Mouse (Mus musculus) MEL (cell line): ENCODE results near the gene Ptpru. TPM values are rescaled to one million over a fixed set of nuclear protein-coding genes. Genes with fewer than 3 reads are reported as not detected.

Experiments used
- DNase-seq: peaks from one replicate; pipeline ENCODE4 v3.0.0; 2011; ENCODE audit warnings: low read depth, low spot score
- H3K27ac ChIP-seq: 2 replicates; pipeline ENCODE4 v1.5.1; 2012; ENCODE audit warnings: low read depth, mild to moderate bottlenecking, control low read depth, low read length, moderate library complexity; ENCODE audit not compliant: control insufficient read depth
- H3K27me3 ChIP-seq, 2 experiments: fragments of 150-350 bp in 1 of 2; sonication (generic) in 1 of 2; 2 replicates each; pipeline ENCODE4 v1.6.1; 2012; ENCODE audit warnings: low read length in 2 of 2, mild to moderate bottlenecking in 2 of 2, improper control_type of control experiment in 1 of 2, moderate library complexity in 1 of 2; ENCODE audit not compliant: insufficient read depth in 2 of 2, control insufficient read depth in 1 of 2
- H3K36me3 ChIP-seq, 2 experiments: 2 replicates each; pipeline ENCODE4 v1.6.1; 2012 to 2014; ENCODE audit warnings: low read length in 2 of 2, improper control_type of control experiment in 1 of 2, inconsistent platforms in 1 of 2, mild to moderate bottlenecking in 1 of 2; ENCODE audit not compliant: insufficient read depth in 2 of 2, control insufficient read depth in 1 of 2
- H3K4me1 ChIP-seq, 2 experiments: fragments of 150-350 bp in 1 of 2; sonication (generic) in 1 of 2; 2 replicates each; pipeline ENCODE4 v1.6.1; 2012; ENCODE audit warnings: low read length in 2 of 2, improper control_type of control experiment in 1 of 2, mild to moderate bottlenecking in 1 of 2; ENCODE audit not compliant: insufficient read depth in 2 of 2, control insufficient read depth in 1 of 2
- H3K4me3 ChIP-seq, 2 experiments: fragments of 150-350 bp in 1 of 2; sonication (generic) in 1 of 2; 2 replicates each; pipeline ENCODE4 v1.5.1; 2012; ENCODE audit warnings: low read depth in 2 of 2, low read length in 2 of 2, mild to moderate bottlenecking in 2 of 2, moderate library complexity in 2 of 2, control low read depth in 1 of 2, improper control_type of control experiment in 1 of 2; ENCODE audit not compliant: control insufficient read depth in 1 of 2, insufficient read depth in 1 of 2
- H3K79me2 ChIP-seq: 2 replicates; pipeline ENCODE4 v1.6.1; 2012; ENCODE audit warnings: mild to moderate bottlenecking, low read length, moderate library complexity; ENCODE audit not compliant: control insufficient read depth, poor library complexity, insufficient read depth
- H3K9ac ChIP-seq: 2 replicates; pipeline ENCODE4 v1.6.1; 2012; ENCODE audit warnings: low read depth, mild to moderate bottlenecking, control low read depth, low read length, moderate library complexity; ENCODE audit not compliant: control insufficient read depth, poor library complexity, severe bottlenecking
- H3K9me3 ChIP-seq: fragments of 150-350 bp; sonication (generic); replicated peaks from 2 replicates; pipeline ENCODE4 v1.6.1; 2012; ENCODE audit warnings: mild to moderate bottlenecking, low read length, improper control_type of control experiment, moderate library complexity; ENCODE audit not compliant: insufficient read depth
- CHD2 ChIP-seq: IDR thresholded peaks from 2 replicates; pipeline ENCODE4 v1.6.1; 2011; ENCODE audit warnings: low read length, improper control_type of control experiment
- CTCF ChIP-seq, 3 experiments: IDR thresholded peaks in 2 of 3; conservative IDR thresholded peaks in 1 of 3; 2 replicates each; pipeline ENCODE4 v1.5.1; 2011 to 2012; ENCODE audit warnings: low read length in 3 of 3, low read depth in 2 of 3, mild to moderate bottlenecking in 2 of 3, improper control_type of control experiment in 1 of 3, inconsistent platforms in 1 of 3, mixed read lengths in 1 of 3, moderate library complexity in 1 of 3; ENCODE audit not compliant: control insufficient read depth in 1 of 3, insufficient read depth in 1 of 3, poor library complexity in 1 of 3, severe bottlenecking in 1 of 3
- E2F4 ChIP-seq: IDR thresholded peaks from 2 replicates; pipeline ENCODE4 v1.6.1; 2011; ENCODE audit warnings: low read depth, low read length, improper control_type of control experiment, borderline replicate concordance
- GABPA ChIP-seq: IDR thresholded peaks from 2 replicates; pipeline ENCODE4 v1.6.1; 2012; ENCODE audit warnings: low read depth, mild to moderate bottlenecking, inconsistent platforms, low read length, improper control_type of control experiment, moderate library complexity
- HCFC1 ChIP-seq: IDR thresholded peaks from 2 replicates; pipeline ENCODE4 v1.6.1; 2012; ENCODE audit warnings: low read depth, mild to moderate bottlenecking, inconsistent platforms, low read length, improper control_type of control experiment, moderate library complexity
- JUND ChIP-seq: IDR thresholded peaks from 2 replicates; pipeline ENCODE4 v1.6.1; 2011; ENCODE audit warnings: low read depth, mild to moderate bottlenecking, improper control_type of control experiment, low read length
- KAT2A ChIP-seq: conservative IDR thresholded peaks from 2 replicates; pipeline ENCODE4 v1.6.1; 2012; ENCODE audit warnings: low read depth, low read length, improper control_type of control experiment, inconsistent platforms
- MAX ChIP-seq: IDR thresholded peaks from 2 replicates; pipeline ENCODE4 v1.6.1; 2011; ENCODE audit warnings: low read length, improper control_type of control experiment
- MYB ChIP-seq: IDR thresholded peaks from 2 replicates; pipeline ENCODE4 v1.6.1; 2011; ENCODE audit warnings: mild to moderate bottlenecking, low read depth, low read length, improper control_type of control experiment
- NELFE ChIP-seq: IDR thresholded peaks from 2 replicates; pipeline ENCODE4 v1.6.1; 2011; ENCODE audit warnings: low read depth, low read length, improper control_type of control experiment
- POLR2AphosphoS5 ChIP-seq: IDR thresholded peaks from 2 replicates; pipeline ENCODE4 v1.6.1; 2012; ENCODE audit warnings: low read depth, borderline replicate concordance, mild to moderate bottlenecking, inconsistent platforms, low read length, moderate library complexity, mixed read lengths
- RCOR1 ChIP-seq: IDR thresholded peaks from 2 replicates; pipeline ENCODE4 v1.6.1; 2012; ENCODE audit warnings: low read depth, mild to moderate bottlenecking, inconsistent platforms, low read length, improper control_type of control experiment
- SIN3A ChIP-seq: IDR thresholded peaks from 2 replicates; pipeline ENCODE4 v1.6.1; 2012; ENCODE audit warnings: low read length, improper control_type of control experiment, inconsistent platforms
- TBP ChIP-seq: IDR thresholded peaks from 2 replicates; pipeline ENCODE4 v1.8.0; 2011; ENCODE audit warnings: low read depth, low read length, improper control_type of control experiment
- UBTF ChIP-seq: IDR thresholded peaks from 2 replicates; pipeline ENCODE4 v1.6.1; 2012; ENCODE audit warnings: low read depth, mild to moderate bottlenecking, inconsistent platforms, low read length, improper control_type of control experiment, moderate library complexity, borderline replicate concordance; ENCODE audit not compliant: insufficient read depth
- USF1 ChIP-seq: IDR thresholded peaks from 2 replicates; pipeline ENCODE4 v1.6.1; 2014; ENCODE audit warnings: low read depth, mild to moderate bottlenecking, inconsistent platforms, low read length, improper control_type of control experiment, moderate library complexity
- ZKSCAN1 ChIP-seq: IDR thresholded peaks from 2 replicates; pipeline ENCODE4 v1.6.1; 2012; ENCODE audit warnings: low read depth, mild to moderate bottlenecking, inconsistent platforms, low read length, improper control_type of control experiment, moderate library complexity
- ZMIZ1 ChIP-seq: IDR thresholded peaks from 2 replicates; pipeline ENCODE4 v1.6.1; 2012; ENCODE audit warnings: low read depth, mild to moderate bottlenecking, inconsistent platforms, low read length, improper control_type of control experiment, moderate library complexity
- ZNF384 ChIP-seq: IDR thresholded peaks from 2 replicates; pipeline ENCODE4 v1.6.1; 2012; ENCODE audit warnings: low read depth, mild to moderate bottlenecking, inconsistent platforms, low read length, improper control_type of control experiment
- polyA plus RNA-seq, 2 experiments: library from polyadenylated mRNA; stranded (reverse) in 1 of 2; unstranded in 1 of 2; fragments of >175 nt in 1 of 2; fragments of >200 nt in 1 of 2; gene quantifications; 2 replicates each; pipeline versions ENCODE4 v1.2.1 to v1.2.4; 2012; ENCODE audit warnings: low replicate concordance in 2 of 2, low read depth in 1 of 2; ENCODE audit not compliant: insufficient read length in 2 of 2, insufficient read depth in 1 of 2, missing spikeins in 1 of 2
- total RNA-seq: library from RNA; depleted of rRNA; stranded (reverse); fragments of 300-350 nt; gene quantifications from 2 replicates; pipeline ENCODE4 v1.2.3, GENCODE M21; 2012

Ptpru gene
- total and polyA plus RNA-seq, 3 experiments: 3.4 to 6.8 TPM; not detected in 1

DNA sequence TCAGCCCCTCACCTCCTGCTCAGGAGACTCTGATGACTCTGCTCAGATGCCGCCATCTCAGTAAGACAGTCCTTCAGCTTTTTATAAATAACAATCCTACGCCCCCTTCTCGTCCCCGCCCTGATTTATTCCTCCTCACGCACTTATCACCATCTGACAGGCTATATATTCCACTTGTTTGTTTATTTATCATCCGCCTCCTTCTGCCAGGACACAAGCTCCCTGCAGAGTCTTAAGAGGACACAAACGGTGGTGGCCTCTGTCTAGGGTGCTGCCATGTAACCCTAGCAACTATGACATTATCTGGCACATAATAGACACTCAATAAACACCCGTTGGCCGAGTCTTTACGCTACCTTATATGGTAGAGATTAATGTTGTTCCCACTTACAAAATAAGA is 22.3 kb downstream of the Ptpru start:
- no peak overlapping the region for H3K27ac ChIP-seq
- no peak for TF ChIP-seq ZMIZ1
- no peak for TF ChIP-seq USF1
- no peak for TF ChIP-seq JUND
- no peak for TF ChIP-seq UBTF
- no peak for TF ChIP-seq E2F4
- TF ChIP-seq ZNF384: no peak
- TF ChIP-seq GABPA: no peak
- no peak for TF ChIP-seq RCOR1
- TF ChIP-seq SIN3A: no peak
- no peak for TF ChIP-seq TBP
- TF ChIP-seq MYB: no peak
- TF ChIP-seq CTCF (IDR thresholded peaks at IDR 0.05 in 2 of 3, conservative IDR thresholded peaks at IDR 0.05 in 1 of 3; ENCODE audit: control insufficient read depth in 1 of 3, insufficient read depth in 1 of 3, low read depth in 2 of 3, low read length in 3 of 3, poor library complexity in 1 of 3, severe bottlenecking in 1 of 3): no peak
- TF ChIP-seq MAX: no peak
- no peak for TF ChIP-seq CHD2
- TF ChIP-seq POLR2AphosphoS5: no peak
- TF ChIP-seq NELFE: no peak
- no peak for TF ChIP-seq KAT2A
- H3K27me3 ChIP-seq: no peaks in the 10 kb centered on the region
- no peaks in the 10 kb centered on the region for H3K79me2 ChIP-seq
- no peak for DNase-seq
- no peaks in the 10 kb centered on the region for H3K4me1 ChIP-seq
- H3K9me3 ChIP-seq: no peaks in the 10 kb centered on the region
- H3K9ac ChIP-seq: no peak overlapping the region
- H3K36me3 ChIP-seq: no peaks in the 10 kb centered on the region
- no peak overlapping the region for H3K4me3 ChIP-seq

DNA sequence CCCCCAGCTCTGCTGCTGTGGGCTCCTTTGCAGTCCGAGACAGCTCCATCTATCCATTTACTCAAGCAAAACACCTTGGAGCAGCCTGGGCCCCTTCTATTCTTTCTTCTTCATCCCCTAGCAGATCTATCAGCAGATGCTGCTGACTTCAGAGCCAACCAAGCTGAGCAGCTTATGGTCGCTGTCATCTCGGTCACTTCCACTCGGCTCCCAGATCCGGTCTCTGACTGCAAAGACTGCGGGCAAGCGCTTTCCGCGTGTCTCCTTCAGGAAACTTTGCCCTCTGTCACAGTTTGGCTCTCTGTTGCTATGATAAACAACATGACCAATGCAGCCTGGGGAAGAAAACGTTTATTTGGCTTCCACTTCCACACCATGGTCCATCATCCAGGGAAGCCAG is 23.2 kb downstream of the Ptpru start:
- Histone ChIP-seq H3K4me1 (no peaks in the 10 kb centered on the region), H3K79me2 (no peaks in the 10 kb centered on the region), H3K27me3 (no peaks in the 10 kb centered on the region), H3K9ac (no peak overlapping the region), H3K4me3 (no peak overlapping the region), H3K27ac (no peak overlapping the region), H3K9me3 (no peaks in the 10 kb centered on the region), H3K36me3 (no peaks in the 10 kb centered on the region)
- no peak for DNase-seq
- TF ChIP-seq POLR2AphosphoS5: no peak
- no peak for TF ChIP-seq ZKSCAN1
- TF ChIP-seq CHD2: no peak
- no peak for TF ChIP-seq HCFC1
